ENCODE assay signal across 12 mouse cellular contexts in the genomic region with DNA sequence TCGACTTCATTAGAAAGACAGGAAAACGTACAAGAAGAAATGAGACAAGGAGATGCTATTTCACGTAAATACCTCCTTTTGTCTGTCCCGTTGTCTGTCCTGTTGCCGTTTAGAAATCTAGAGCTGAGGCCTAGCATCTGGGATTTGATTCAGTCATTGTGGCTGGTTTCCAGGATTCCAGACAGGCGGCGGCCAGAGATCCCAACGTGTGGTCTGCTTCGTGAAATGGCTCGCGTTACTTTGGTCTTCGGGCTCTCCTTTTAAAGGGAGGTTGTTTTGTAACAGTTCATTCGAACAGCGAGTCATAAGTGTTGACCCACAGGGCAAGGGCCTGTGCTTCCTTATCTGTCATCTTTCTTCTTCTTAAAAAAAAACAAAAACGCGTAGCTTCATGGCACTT. TPM values are rescaled to one million over a fixed set of nuclear protein-coding genes. Genes with fewer than 3 reads are reported as not detected.
A peak's percentile ranks its signal among the peaks of the same experiment; 100 is the strongest.
DNase-seq lines count a peak whose midpoint lies in the region; ATAC-seq lines count a peak whose summit lies in the region.
"Had no signal": no experiment of that assay in that cellular context is flagged by ENCODE, and none has a peak within 500 bp of the region (broad histone marks: within the 10 kb centered on the region; RNA-seq: fewer than 3 reads in every experiment).

Gene Tceanc (minus strand): TSS at position 223 of the 400 bp plus-strand sequence.

- H3K27ac ChIP-seq in hindbrain, embryonic 12.5 days: no peak within 1 kb of the TSS
- no peak within 1 kb of the TSS for H3K27ac ChIP-seq in hindbrain, embryonic 13.5 days

- WGBS in hindbrain, embryonic 12.5 days: 68% methylated on average over 16 of the region's 16 CpGs
- 74% methylated on average over 16 of the region's 16 CpGs for WGBS in hindbrain, embryonic 13.5 days

- no peak for ATAC-seq in hindbrain, embryonic 12.5 days (ENCODE audit: low FRiP score)
- no peak for ATAC-seq in hindbrain, embryonic 13.5 days (ENCODE audit: low FRiP score)
- ATAC-seq: Patski had no signal

- H3K4me2 ChIP-seq in hindbrain, embryonic 12.5 days (replicated peaks): no peak within 1 kb of the TSS
- no peak within 1 kb of the TSS for H3K4me2 ChIP-seq in hindbrain, embryonic 13.5 days

- peak; percentile 16 to 33 for DNase-seq in cerebellum, postnatal 14 days
- no peak for DNase-seq in cerebellum, adult 8-10 months
- DNase-seq in 3T3-L1 (ENCODE audit: low read depth, low spot score): peak; percentile 16
- peak; percentile 16 for DNase-seq in gastrocnemius, postnatal 14 days
- DNase-seq in spleen, adult 18-20 months: no peak
- no peak for DNase-seq in c-Kit-positive CD71-positive TER-119-positive erythroid progenitor cells, embryonic 14.5 days (ENCODE audit: low spot score)
- DNase-seq: adrenal gland, postnatal 36 days; cerebellum, postnatal 36 days had no signal

- H3K4me3 ChIP-seq in hindbrain, embryonic 12.5 days: no peak within 1 kb of the TSS
- H3K4me3 ChIP-seq in hindbrain, embryonic 13.5 days: no peak within 1 kb of the TSS
- H3K4me3 ChIP-seq: megakaryocyte, embryonic 14.5 days had no signal

- intact Hi-C loops in gastrocnemius, postnatal 14 days (cut with DNase I; ENCODE audit: low total_unique reads): no loop called here

- no peak within 1 kb of the TSS for H3K9ac ChIP-seq in hindbrain, embryonic 12.5 days
- H3K9ac ChIP-seq in hindbrain, embryonic 13.5 days: no peak within 1 kb of the TSS

- H3K4me1 ChIP-seq in hindbrain, embryonic 12.5 days: no peaks in the 10 kb centered on the region
- H3K4me1 ChIP-seq in hindbrain, embryonic 13.5 days (replicated peaks): no peaks in the 10 kb centered on the region

- no peaks in the 10 kb centered on the region for H3K9me3 ChIP-seq in hindbrain, embryonic 12.5 days (replicated peaks)
- no peaks in the 10 kb centered on the region for H3K9me3 ChIP-seq in hindbrain, embryonic 13.5 days
- H3K9me3 ChIP-seq: megakaryocyte, embryonic 14.5 days had no signal

- H3K36me3 ChIP-seq in hindbrain, embryonic 12.5 days: no peaks in the 10 kb centered on the region
- no peaks in the 10 kb centered on the region for H3K36me3 ChIP-seq in hindbrain, embryonic 13.5 days

- H3K27me3 ChIP-seq in hindbrain, embryonic 12.5 days: peaks cover 13% of the 10 kb centered on the region; the same call in 1 of the 2 replicates
- peaks cover 20% of the 10 kb centered on the region; the same call in 1 of the 2 replicates for H3K27me3 ChIP-seq in hindbrain, embryonic 13.5 days
- H3K27me3 ChIP-seq: Patski had no signal

RNA-seq across cellular contexts. Expression of gene Tceanc, which starts in this region (rescaled TPM):
- 12.6 and 13.7 TPM in 2 replicates for polyA plus RNA-seq in hindbrain, embryonic 12.5 days (2016; fragmentation: Nextera tagmentation; extraction: Ambion mirVana)
- polyA plus RNA-seq in hindbrain, embryonic 13.5 days (2015; fragmentation: Nextera tagmentation; extraction: Ambion mirVana): 8.3 and 8.5 TPM in 2 replicates
- total RNA-seq in gastrocnemius, postnatal 14 days (2021): 1 to 10 TPM; 3.3 to 4.3 TPM

Comparison
In these comparisons a context has a peak if more than half of its experiments do, and no peak if none do; other contexts are left out.
1. DNase-seq: peak in cerebellum, postnatal 14 days (2 of 2), 3T3-L1 (single experiment) and gastrocnemius, postnatal 14 days (single experiment); none in cerebellum, adult 8-10 months (single experiment), spleen, adult 18-20 months (0 of 2) and c-Kit-positive CD71-positive TER-119-positive erythroid progenitor cells, embryonic 14.5 days (single experiment).